Mouse (Mus musculus) MEL (cell line): Measurements from ENCODE around the gene Ostf1. TPM values are rescaled to one million over a fixed set of nuclear protein-coding genes. Genes with fewer than 3 reads are reported as not detected.

Source experiments
- DNase-seq: peaks from one replicate; pipeline ENCODE4 v3.0.0; 2011; ENCODE audit warnings: low read depth, low spot score
- H3K27ac ChIP-seq: 2 replicates; pipeline ENCODE4 v1.5.1; 2012; ENCODE audit warnings: low read depth, mild to moderate bottlenecking, control low read depth, low read length, moderate library complexity; ENCODE audit not compliant: control insufficient read depth
- H3K27me3 ChIP-seq, 2 experiments: fragments of 150-350 bp in 1 of 2; sonication (generic) in 1 of 2; 2 replicates each; pipeline ENCODE4 v1.6.1; 2012; ENCODE audit warnings: low read length in 2 of 2, mild to moderate bottlenecking in 2 of 2, improper control_type of control experiment in 1 of 2, moderate library complexity in 1 of 2; ENCODE audit not compliant: insufficient read depth in 2 of 2, control insufficient read depth in 1 of 2
- H3K36me3 ChIP-seq, 2 experiments: 2 replicates each; pipeline ENCODE4 v1.6.1; 2012 to 2014; ENCODE audit warnings: low read length in 2 of 2, improper control_type of control experiment in 1 of 2, inconsistent platforms in 1 of 2, mild to moderate bottlenecking in 1 of 2; ENCODE audit not compliant: insufficient read depth in 2 of 2, control insufficient read depth in 1 of 2
- H3K4me1 ChIP-seq, 2 experiments: fragments of 150-350 bp in 1 of 2; sonication (generic) in 1 of 2; 2 replicates each; pipeline ENCODE4 v1.6.1; 2012; ENCODE audit warnings: low read length in 2 of 2, improper control_type of control experiment in 1 of 2, mild to moderate bottlenecking in 1 of 2; ENCODE audit not compliant: insufficient read depth in 2 of 2, control insufficient read depth in 1 of 2
- H3K4me3 ChIP-seq, 2 experiments: fragments of 150-350 bp in 1 of 2; sonication (generic) in 1 of 2; 2 replicates each; pipeline ENCODE4 v1.5.1; 2012; ENCODE audit warnings: low read depth in 2 of 2, low read length in 2 of 2, mild to moderate bottlenecking in 2 of 2, moderate library complexity in 2 of 2, control low read depth in 1 of 2, improper control_type of control experiment in 1 of 2; ENCODE audit not compliant: control insufficient read depth in 1 of 2, insufficient read depth in 1 of 2
- H3K79me2 ChIP-seq: 2 replicates; pipeline ENCODE4 v1.6.1; 2012; ENCODE audit warnings: mild to moderate bottlenecking, low read length, moderate library complexity; ENCODE audit not compliant: control insufficient read depth, poor library complexity, insufficient read depth
- H3K9ac ChIP-seq: 2 replicates; pipeline ENCODE4 v1.6.1; 2012; ENCODE audit warnings: low read depth, mild to moderate bottlenecking, control low read depth, low read length, moderate library complexity; ENCODE audit not compliant: control insufficient read depth, poor library complexity, severe bottlenecking
- H3K9me3 ChIP-seq: fragments of 150-350 bp; sonication (generic); replicated peaks from 2 replicates; pipeline ENCODE4 v1.6.1; 2012; ENCODE audit warnings: mild to moderate bottlenecking, low read length, improper control_type of control experiment, moderate library complexity; ENCODE audit not compliant: insufficient read depth
- BHLHE40 ChIP-seq: IDR thresholded peaks from 2 replicates; pipeline ENCODE4 v1.6.1; 2012; ENCODE audit warnings: low read depth, mild to moderate bottlenecking, inconsistent platforms, low read length, improper control_type of control experiment, borderline replicate concordance
- CHD2 ChIP-seq: IDR thresholded peaks from 2 replicates; pipeline ENCODE4 v1.6.1; 2011; ENCODE audit warnings: low read length, improper control_type of control experiment
- CTCF ChIP-seq, 3 experiments: IDR thresholded peaks in 2 of 3; conservative IDR thresholded peaks in 1 of 3; 2 replicates each; pipeline ENCODE4 v1.5.1; 2011 to 2012; ENCODE audit warnings: low read length in 3 of 3, low read depth in 2 of 3, mild to moderate bottlenecking in 2 of 3, improper control_type of control experiment in 1 of 3, inconsistent platforms in 1 of 3, mixed read lengths in 1 of 3, moderate library complexity in 1 of 3; ENCODE audit not compliant: control insufficient read depth in 1 of 3, insufficient read depth in 1 of 3, poor library complexity in 1 of 3, severe bottlenecking in 1 of 3
- E2F4 ChIP-seq: IDR thresholded peaks from 2 replicates; pipeline ENCODE4 v1.6.1; 2011; ENCODE audit warnings: low read depth, low read length, improper control_type of control experiment, borderline replicate concordance
- ELF1 ChIP-seq: IDR thresholded peaks from 2 replicates; pipeline ENCODE4 v1.6.1; 2014; ENCODE audit warnings: low read depth, mild to moderate bottlenecking, inconsistent platforms, low read length, improper control_type of control experiment, moderate library complexity
- ETS1 ChIP-seq: IDR thresholded peaks from 2 replicates; pipeline ENCODE4 v1.6.1; 2012; ENCODE audit warnings: low read depth, mild to moderate bottlenecking, inconsistent platforms, low read length, improper control_type of control experiment, moderate library complexity
- GABPA ChIP-seq: IDR thresholded peaks from 2 replicates; pipeline ENCODE4 v1.6.1; 2012; ENCODE audit warnings: low read depth, mild to moderate bottlenecking, inconsistent platforms, low read length, improper control_type of control experiment, moderate library complexity
- GATA1 ChIP-seq: IDR thresholded peaks from 2 replicates; pipeline ENCODE4 v1.6.1; 2011; ENCODE audit warnings: low read depth, low read length, improper control_type of control experiment
- JUND ChIP-seq: IDR thresholded peaks from 2 replicates; pipeline ENCODE4 v1.6.1; 2011; ENCODE audit warnings: low read depth, mild to moderate bottlenecking, improper control_type of control experiment, low read length
- MAFK ChIP-seq: IDR thresholded peaks from 2 replicates; pipeline ENCODE4 v1.6.1; 2011; ENCODE audit warnings: low read depth, mild to moderate bottlenecking, low read length, improper control_type of control experiment, borderline replicate concordance
- MAX ChIP-seq: IDR thresholded peaks from 2 replicates; pipeline ENCODE4 v1.6.1; 2011; ENCODE audit warnings: low read length, improper control_type of control experiment
- MAZ ChIP-seq: IDR thresholded peaks from 2 replicates; pipeline ENCODE4 v1.6.1; 2012; ENCODE audit warnings: low read depth, mild to moderate bottlenecking, inconsistent platforms, low read length, improper control_type of control experiment
- MEF2A ChIP-seq: IDR thresholded peaks from 2 replicates; pipeline ENCODE4 v1.6.1; 2014; ENCODE audit warnings: low read depth, mild to moderate bottlenecking, inconsistent platforms, low read length, improper control_type of control experiment; ENCODE audit not compliant: poor library complexity, insufficient replicate concordance, severe bottlenecking; ENCODE audit errors: extremely low read depth
- MXI1 ChIP-seq: IDR thresholded peaks from 2 replicates; pipeline ENCODE4 v1.6.1; 2011; ENCODE audit warnings: mild to moderate bottlenecking, low read depth, low read length, improper control_type of control experiment
- MYC ChIP-seq: IDR thresholded peaks from 2 replicates; pipeline ENCODE4 v1.6.1; 2011; ENCODE audit warnings: low read depth, mild to moderate bottlenecking, low read length, improper control_type of control experiment, moderate library complexity
- NELFE ChIP-seq: IDR thresholded peaks from 2 replicates; pipeline ENCODE4 v1.6.1; 2011; ENCODE audit warnings: low read depth, low read length, improper control_type of control experiment
- NRF1 ChIP-seq: IDR thresholded peaks from 2 replicates; pipeline ENCODE4 v1.6.1; 2014; ENCODE audit warnings: low read depth, mild to moderate bottlenecking, inconsistent platforms, low read length, improper control_type of control experiment, moderate library complexity; ENCODE audit not compliant: poor library complexity, insufficient read depth, severe bottlenecking
- POLR2A ChIP-seq, 2 experiments: IDR thresholded peaks; 2 replicates each; pipeline ENCODE4 v1.6.1; 2011 to 2012; ENCODE audit warnings: low read length in 2 of 2, mild to moderate bottlenecking in 2 of 2, control low read depth in 1 of 2, improper control_type of control experiment in 1 of 2, low read depth in 1 of 2, moderate library complexity in 1 of 2; ENCODE audit not compliant: control insufficient read depth in 1 of 2, insufficient read depth in 1 of 2, poor library complexity in 1 of 2
- POLR2AphosphoS2 ChIP-seq: IDR thresholded peaks from 2 replicates; pipeline ENCODE4 v1.6.1; 2011; ENCODE audit warnings: low read length, improper control_type of control experiment
- POLR2AphosphoS5 ChIP-seq: IDR thresholded peaks from 2 replicates; pipeline ENCODE4 v1.6.1; 2012; ENCODE audit warnings: low read depth, borderline replicate concordance, mild to moderate bottlenecking, inconsistent platforms, low read length, moderate library complexity, mixed read lengths
- RAD21 ChIP-seq: IDR thresholded peaks from 2 replicates; pipeline ENCODE4 v1.6.1; 2011; ENCODE audit warnings: mild to moderate bottlenecking, low read depth, low read length, improper control_type of control experiment
- RCOR1 ChIP-seq: IDR thresholded peaks from 2 replicates; pipeline ENCODE4 v1.6.1; 2012; ENCODE audit warnings: low read depth, mild to moderate bottlenecking, inconsistent platforms, low read length, improper control_type of control experiment
- SIN3A ChIP-seq: IDR thresholded peaks from 2 replicates; pipeline ENCODE4 v1.6.1; 2012; ENCODE audit warnings: low read length, improper control_type of control experiment, inconsistent platforms
- TBP ChIP-seq: IDR thresholded peaks from 2 replicates; pipeline ENCODE4 v1.8.0; 2011; ENCODE audit warnings: low read depth, low read length, improper control_type of control experiment
- TCF12 ChIP-seq: IDR thresholded peaks from 2 replicates; pipeline ENCODE4 v1.6.1; 2014; ENCODE audit warnings: low read depth, mild to moderate bottlenecking, inconsistent platforms, low read length, improper control_type of control experiment, moderate library complexity
- UBTF ChIP-seq: IDR thresholded peaks from 2 replicates; pipeline ENCODE4 v1.6.1; 2012; ENCODE audit warnings: low read depth, mild to moderate bottlenecking, inconsistent platforms, low read length, improper control_type of control experiment, moderate library complexity, borderline replicate concordance; ENCODE audit not compliant: insufficient read depth
- USF2 ChIP-seq, 2 experiments: IDR thresholded peaks; 2 replicates each; pipeline ENCODE4 v1.6.1; 2011 to 2012; ENCODE audit warnings: improper control_type of control experiment in 2 of 2, low read length in 2 of 2, borderline replicate concordance in 1 of 2, inconsistent platforms in 1 of 2, low read depth in 1 of 2, mild to moderate bottlenecking in 1 of 2; ENCODE audit not compliant: insufficient read depth in 1 of 2
- polyA plus RNA-seq, 2 experiments: library from polyadenylated mRNA; stranded (reverse) in 1 of 2; unstranded in 1 of 2; fragments of >175 nt in 1 of 2; fragments of >200 nt in 1 of 2; gene quantifications; 2 replicates each; pipeline versions ENCODE4 v1.2.1 to v1.2.4; 2012; ENCODE audit warnings: low replicate concordance in 2 of 2, low read depth in 1 of 2; ENCODE audit not compliant: insufficient read length in 2 of 2, insufficient read depth in 1 of 2, missing spikeins in 1 of 2
- total RNA-seq: library from RNA; depleted of rRNA; stranded (reverse); fragments of 300-350 nt; gene quantifications from 2 replicates; pipeline ENCODE4 v1.2.3, GENCODE M21; 2012

Gene Ostf1
- total and polyA plus RNA-seq, 3 experiments, result 117 to 162 TPM; not detected in 1

DNA sequence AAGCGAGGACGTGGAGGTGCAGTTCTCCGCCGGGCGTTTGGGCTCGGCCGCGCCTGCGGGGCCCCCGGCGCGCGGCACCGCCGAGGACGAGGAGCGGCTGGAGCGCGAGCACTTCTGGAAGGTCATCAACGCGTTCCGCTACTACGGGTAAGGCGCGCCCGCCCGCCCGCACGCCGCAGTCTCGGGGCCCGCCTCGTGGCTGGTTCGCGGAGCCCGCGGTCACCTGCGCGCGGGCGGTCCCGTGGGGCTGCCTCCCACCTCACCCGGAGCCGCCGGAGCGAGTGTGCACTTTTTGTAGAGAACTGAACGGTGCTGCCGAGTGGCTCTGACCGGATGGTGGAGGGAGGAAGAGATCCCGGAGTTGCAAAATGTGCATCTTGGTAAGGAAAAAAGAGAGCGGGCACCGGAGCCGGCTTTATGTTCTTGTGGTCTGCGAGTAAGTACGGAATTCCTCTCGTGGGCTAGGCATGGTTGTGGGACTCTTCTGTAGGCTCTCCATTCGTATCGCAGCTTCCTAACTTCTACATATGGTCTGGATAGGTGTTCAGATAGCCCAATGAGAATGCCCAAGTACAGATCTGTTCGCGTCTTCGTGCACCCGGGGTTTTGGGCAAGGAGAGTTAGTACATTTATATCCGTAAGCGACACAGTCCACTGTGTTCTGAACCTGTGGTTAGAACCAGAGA lies 39.6 kb upstream of the Ostf1 start:
- H3K79me2 ChIP-seq, result peaks cover 42% of the 10 kb centered on the region
- peak; percentile 70 for DNase-seq
- H3K27me3 ChIP-seq, result no peaks in the 10 kb centered on the region
- H3K4me3 ChIP-seq, result peak overlapping the region; percentile 99 to 100
- peak overlapping the region; percentile 34 for H3K27ac ChIP-seq
- peaks cover 7 to 15% of the 10 kb centered on the region in 2 experiments for H3K36me3 ChIP-seq
- TF ChIP-seq SIN3A, result peak; percentile 37; the same call in 1 of the 2 replicates
- no peak for TF ChIP-seq RCOR1
- no peak for TF ChIP-seq MEF2A
- no peak for TF ChIP-seq NRF1
- TF ChIP-seq MXI1, result peak; percentile 10; the same call in 1 of the 2 replicates
- no peak for TF ChIP-seq CHD2
- TF ChIP-seq MAX, result no peak
- peak in 1 of 2 experiments; percentile 58; a peak in 2 of 4 replicates for TF ChIP-seq POLR2A (IDR thresholded peaks at IDR 0.05; ENCODE audit: control insufficient read depth in 1 of 2, insufficient read depth in 1 of 2, low read depth in 1 of 2, low read length in 2 of 2, poor library complexity in 1 of 2)
- no peak for TF ChIP-seq POLR2AphosphoS2
- no peak for TF ChIP-seq MYC
- TF ChIP-seq NELFE, result peak; percentile 1; the same call in 1 of the 2 replicates
- 0 out of 2 replicates have a peak, but pooled peaks have one; percentile 44 for TF ChIP-seq TBP
- TF ChIP-seq, all 39 proteins: peak for 5
- H3K4me1 ChIP-seq, result peaks cover 8 to 23% of the 10 kb centered on the region in 2 experiments
- no peaks in the 10 kb centered on the region for H3K9me3 ChIP-seq
- H3K9ac ChIP-seq, result peak overlapping the region; percentile 98

DNA sequence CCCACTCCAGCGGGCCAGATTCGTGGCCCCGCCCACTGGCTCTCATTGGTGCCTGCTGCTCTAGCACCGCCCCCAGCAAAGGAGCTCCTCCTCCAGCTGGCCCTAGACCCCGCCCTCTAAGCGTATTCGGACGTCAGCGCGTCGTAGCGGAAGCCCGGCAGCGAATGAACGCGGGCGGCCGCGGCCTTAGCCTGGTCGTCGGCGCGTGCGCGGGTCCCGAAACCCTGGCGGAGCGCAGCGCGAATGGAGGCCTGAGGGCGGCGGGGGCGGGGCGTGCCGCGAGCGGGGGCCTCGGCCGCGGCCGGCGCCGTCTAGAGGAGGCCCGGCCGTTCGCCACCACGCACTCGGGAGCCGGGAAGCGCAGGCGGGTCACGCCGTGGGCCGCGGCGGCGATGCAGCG lies 39.0 kb upstream of the Ostf1 start, which contains the start of gene Carnmt1:
Gene Carnmt1, plus strand, starts transcription at position 157 of the 400 bp plus-strand sequence.
- H3K9me3 ChIP-seq, result no peaks in the 10 kb centered on the region
- peaks cover 38% of the 10 kb centered on the region for H3K79me2 ChIP-seq
- peak; percentile 97 for DNase-seq
- H3K27ac ChIP-seq, result peak within 1 kb of the TSS; percentile 34
- H3K4me1 ChIP-seq, result peaks cover 8 to 23% of the 10 kb centered on the region in 2 experiments
- H3K9ac ChIP-seq, result peak within 1 kb of the TSS; percentile 98
- H3K27me3 ChIP-seq, result no peaks in the 10 kb centered on the region
- peaks cover 2 to 15% of the 10 kb centered on the region in 2 experiments for H3K36me3 ChIP-seq
- peak within 1 kb of the TSS; percentile 99 to 100 for H3K4me3 ChIP-seq
- no peak for TF ChIP-seq GATA1
- no peak for TF ChIP-seq TBP
- no peak for TF ChIP-seq USF2 (IDR thresholded peaks at IDR 0.05; ENCODE audit: borderline replicate concordance in 1 of 2, insufficient read depth in 1 of 2, low read depth in 1 of 2, low read length in 2 of 2)
- no peak for TF ChIP-seq CHD2
- TF ChIP-seq ELF1, result peak; percentile 70
- TF ChIP-seq POLR2AphosphoS2, result no peak
- TF ChIP-seq RCOR1, result no peak
- peak; percentile 35 to 76; a peak in 3 of 4 replicates for TF ChIP-seq POLR2A (IDR thresholded peaks at IDR 0.05; ENCODE audit: control insufficient read depth in 1 of 2, insufficient read depth in 1 of 2, low read depth in 1 of 2, low read length in 2 of 2, poor library complexity in 1 of 2)
- no peak for TF ChIP-seq MAFK
- TF ChIP-seq JUND, result no peak
- no peak for TF ChIP-seq GABPA
- TF ChIP-seq CTCF (IDR thresholded peaks at IDR 0.05 in 2 of 3, conservative IDR thresholded peaks at IDR 0.05 in 1 of 3; ENCODE audit: control insufficient read depth in 1 of 3, insufficient read depth in 1 of 3, low read depth in 2 of 3, low read length in 3 of 3, poor library complexity in 1 of 3, severe bottlenecking in 1 of 3), result 0 out of 6 replicates have a peak, but pooled peaks of 1 of the 3 experiments have one; percentile 6
- TF ChIP-seq E2F4, result no peak
- TF ChIP-seq NELFE, result no peak; the same call in 1 of the 2 replicates
- TF ChIP-seq ETS1, result no peak
- 0 out of 2 replicates have a peak, but pooled peaks have one; percentile 73 for TF ChIP-seq UBTF
- TF ChIP-seq NRF1, result peak; percentile 84
- TF ChIP-seq MEF2A, result no peak
- 0 out of 2 replicates have a peak, but pooled peaks have one; percentile 23 for TF ChIP-seq TCF12
- no peak for TF ChIP-seq POLR2AphosphoS5
- no peak for TF ChIP-seq RAD21
- 0 out of 2 replicates have a peak, but pooled peaks have one; percentile 13 for TF ChIP-seq MXI1
- TF ChIP-seq MAZ, result no peak; the same call in 1 of the 2 replicates
- TF ChIP-seq BHLHE40, result no peak
